Mouse (Mus musculus) G1E (cell line): ENCODE results near the gene Ppm1d.

Experiments used
- CTCF ChIP-seq: IDR thresholded peaks from 2 replicates; pipeline ENCODE4 v1.5.1; 2012; ENCODE audit warnings: low read depth, low read length, inconsistent platforms, mixed read lengths
- GATA1 ChIP-seq: IDR thresholded peaks from 2 replicates; pipeline ENCODE4 v1.6.1; 2012; ENCODE audit warnings: borderline replicate concordance, low read length, inconsistent platforms, mixed read lengths
- POLR2AphosphoS5 ChIP-seq: IDR thresholded peaks from 2 replicates; pipeline ENCODE4 v1.6.1; 2012; ENCODE audit warnings: low read depth, low read length, inconsistent platforms; ENCODE audit not compliant: insufficient replicate concordance

GRCm38 (mm10) chr11:85329167-85329894, 18.3 kb downstream of the Ppm1d start:
- TF ChIP-seq CTCF, result no peak
- no peak for TF ChIP-seq GATA1
- TF ChIP-seq POLR2AphosphoS5, result no peak
